Mouse (Mus musculus) hindbrain, embryonic 12.5 days (tissue): ENCODE results near the gene Adgre5. TPM values are rescaled to one million over a fixed set of nuclear protein-coding genes. Genes with fewer than 3 reads are reported as not detected.

Experiments
- ATAC-seq: fragments of 200-750 bp; cut with Nextera tagmentation; 2 replicates; pipeline ENCODE4 v1.8.0; 2017; ENCODE audit warnings: moderate TSS enrichment; ENCODE audit not compliant: low FRiP score
- H3K27ac ChIP-seq: fragments of 300-500 bp; sonication (generic); 2 replicates; pipeline ENCODE4 v1.5.1; 2016; ENCODE audit warnings: mild to moderate bottlenecking
- H3K27me3 ChIP-seq: fragments of 300-500 bp; sonication (generic); 2 replicates; pipeline ENCODE4 v1.6.1; 2016; ENCODE audit warnings: mild to moderate bottlenecking
- H3K36me3 ChIP-seq: fragments of 300-500 bp; sonication (generic); 2 replicates; pipeline ENCODE4 v1.6.1; 2016; ENCODE audit warnings: mild to moderate bottlenecking
- H3K4me1 ChIP-seq: fragments of 300-500 bp; sonication (generic); 2 replicates; pipeline ENCODE4 v1.6.1; 2016
- H3K4me2 ChIP-seq: fragments of 300-500 bp; sonication (generic); replicated peaks from 2 replicates; pipeline ENCODE4 v1.6.1; 2016; ENCODE audit warnings: mild to moderate bottlenecking
- H3K4me3 ChIP-seq: fragments of 300-500 bp; sonication (generic); 2 replicates; pipeline ENCODE4 v1.5.1; 2016; ENCODE audit warnings: mild to moderate bottlenecking
- H3K9ac ChIP-seq: fragments of 300-500 bp; sonication (generic); 2 replicates; pipeline ENCODE4 v1.6.1; 2016; ENCODE audit warnings: mild to moderate bottlenecking, moderate library complexity
- H3K9me3 ChIP-seq: fragments of 300-500 bp; sonication (generic); replicated peaks from 2 replicates; pipeline ENCODE4 v1.6.1; 2016; ENCODE audit warnings: mild to moderate bottlenecking
- WGBS: fragments of 180-500 bp; shearing (Covaris S2); methylation state at CpG from one replicate; pipeline ENCODE4 v1.1.7; 2016; 5-methylcytosine and 5-hydroxymethylcytosine counted together
- polyA plus RNA-seq: library from polyadenylated mRNA; unstranded; fragments of >200 nt; fragmentation: Nextera tagmentation; extraction: Ambion mirVana; gene quantifications from 2 replicates; pipeline ENCODE4 v1.2.1, GENCODE M21; 2016

Gene Adgre5
- polyA plus RNA-seq, 1 experiment from 2014 or later, result 18.9 TPM

- Histone ChIP-seq H3K27me3 (peaks cover 4% of the 10 kb centered on the region; the same call in 1 of the 2 replicates), H3K36me3 (peaks cover 9% of the 10 kb centered on the region), H3K4me2 (peak within 1 kb of the TSS; percentile 91), H3K9me3 (no peaks in the 10 kb centered on the region), H3K4me3 (peak within 1 kb of the TSS; percentile 93), H3K27ac (peak within 1 kb of the TSS; percentile 93), H3K9ac (peak within 1 kb of the TSS; percentile 87), H3K4me1 (peaks cover 15% of the 10 kb centered on the region)
- ATAC-seq, result peak; percentile 100
- under 1% methylated on average over 63 of the region's 63 CpGs for WGBS
Observed at GRCm38 (mm10) chr8:83715031-83715690, 26.0 kb downstream of the Adgre5 start, which contains the start of gene Ddx39. Gene Ddx39, plus strand, starts transcription at chr8:83715177.

GRCm38 (mm10) chr8:83714676-83715030 lies 26.5 kb downstream of the Adgre5 start:
- H3K4me2 ChIP-seq, result peak overlapping the region; percentile 91
- H3K27me3 ChIP-seq, result peaks cover 4% of the 10 kb centered on the region; the same call in 1 of the 2 replicates
- H3K9me3 ChIP-seq, result no peaks in the 10 kb centered on the region
- no peak overlapping the region for H3K27ac ChIP-seq
- ATAC-seq, result peak; percentile 50
- WGBS, result 18% methylated on average over 8 of the region's 8 CpGs
- no peak overlapping the region for H3K9ac ChIP-seq
- peaks cover 4% of the 10 kb centered on the region for H3K36me3 ChIP-seq
- peaks cover 15% of the 10 kb centered on the region for H3K4me1 ChIP-seq
- H3K4me3 ChIP-seq, result peak overlapping the region; percentile 93

- no peaks in the 10 kb centered on the region for H3K9me3 ChIP-seq
- no peaks in the 10 kb centered on the region for H3K4me1 ChIP-seq
- H3K9ac ChIP-seq, result no peak overlapping the region
- peaks cover 4% of the 10 kb centered on the region; the same call in 1 of the 2 replicates for H3K27me3 ChIP-seq
- no peak for ATAC-seq
- 75% methylated on average over 8 of the region's 8 CpGs for WGBS
- no peak overlapping the region for H3K4me2 ChIP-seq
- no peak overlapping the region for H3K4me3 ChIP-seq
- H3K27ac ChIP-seq, result no peak overlapping the region
- H3K36me3 ChIP-seq, result no peaks in the 10 kb centered on the region
Observed at GRCm38 (mm10) chr8:83707554-83707953, 33.6 kb downstream of the Adgre5 start.

- Histone ChIP-seq H3K9ac (no peak overlapping the region), H3K9me3 (no peaks in the 10 kb centered on the region), H3K36me3 (no peaks in the 10 kb centered on the region), H3K4me3 (no peak overlapping the region), H3K4me1 (no peaks in the 10 kb centered on the region), H3K27ac (no peak overlapping the region), H3K27me3 (no peaks in the 10 kb centered on the region), H3K4me2 (no peak overlapping the region)
- no peak for ATAC-seq
- WGBS, result 66% methylated on average over 5 of the region's 5 CpGs
Observed at GRCm38 (mm10) chr8:83706411-83706810, 34.7 kb downstream of the Adgre5 start.

- WGBS, result 83% methylated on average over 4 of the region's 4 CpGs
- H3K9me3 ChIP-seq, result no peaks in the 10 kb centered on the region
- H3K4me2 ChIP-seq, result no peak overlapping the region
- H3K27me3 ChIP-seq, result no peaks in the 10 kb centered on the region
- no peak for ATAC-seq
- H3K36me3 ChIP-seq, result no peaks in the 10 kb centered on the region
- no peak overlapping the region for H3K9ac ChIP-seq
- no peak overlapping the region for H3K4me3 ChIP-seq
- H3K4me1 ChIP-seq, result peaks cover 9% of the 10 kb centered on the region; the same call in 1 of the 2 replicates
- no peak overlapping the region for H3K27ac ChIP-seq
Observed at GRCm38 (mm10) chr8:83703426-83703825, 37.7 kb downstream of the Adgre5 start.

- Histone ChIP-seq H3K4me1 (peaks cover 23% of the 10 kb centered on the region), H3K4me3 (no peak overlapping the region), H3K4me2 (no peak overlapping the region), H3K36me3 (no peaks in the 10 kb centered on the region), H3K27ac (no peak overlapping the region), H3K9me3 (no peaks in the 10 kb centered on the region), H3K27me3 (no peaks in the 10 kb centered on the region), H3K9ac (no peak overlapping the region)
- WGBS, result 84% methylated on average over 9 of the region's 9 CpGs
- ATAC-seq, result no peak
Observed at GRCm38 (mm10) chr8:83700423-83701085, 40.6 kb downstream of the Adgre5 start.

GRCm38 (mm10) chr8:83699566-83699965 lies 41.6 kb downstream of the Adgre5 start:
- no peaks in the 10 kb centered on the region for H3K9me3 ChIP-seq

GRCm38 (mm10) chr8:83698661-83699453 lies 42.3 kb downstream of the Adgre5 start, which contains the start of gene Pkn1:
Gene Pkn1, minus strand, starts transcription at chr8:83699179.
- Histone ChIP-seq H3K4me2 (peak within 1 kb of the TSS; percentile 92), H3K4me1 (peaks cover 23% of the 10 kb centered on the region), H3K27ac (peak within 1 kb of the TSS; percentile 52), H3K4me3 (peak within 1 kb of the TSS; percentile 85), H3K9ac (peak within 1 kb of the TSS; percentile 90), H3K9me3 (no peaks in the 10 kb centered on the region), H3K36me3 (no peaks in the 10 kb centered on the region), H3K27me3 (no peaks in the 10 kb centered on the region)
- under 1% methylated on average over 53 of the region's 85 CpGs for WGBS
- ATAC-seq, result peak; percentile 92

More at GRCm38 (mm10) chr8:83699566-83699965, 41.6 kb downstream of the Adgre5 start:
- H3K36me3 ChIP-seq, result no peaks in the 10 kb centered on the region
- ATAC-seq, result no peak
- H3K4me1 ChIP-seq, result peaks cover 23% of the 10 kb centered on the region
- H3K27ac ChIP-seq, result peak overlapping the region; percentile 52; the same call in 1 of the 2 replicates
- peak overlapping the region; percentile 92 for H3K4me2 ChIP-seq
- H3K9ac ChIP-seq, result peak overlapping the region; percentile 90
- WGBS, result 45% methylated on average over 9 of the region's 9 CpGs
- no peaks in the 10 kb centered on the region for H3K27me3 ChIP-seq
- H3K4me3 ChIP-seq, result peak overlapping the region; percentile 85

- no peaks in the 10 kb centered on the region for H3K27me3 ChIP-seq
- peak; percentile 35 for ATAC-seq
- peak overlapping the region; percentile 90 for H3K9ac ChIP-seq
- peak overlapping the region; percentile 92 for H3K4me2 ChIP-seq
- no peak overlapping the region for H3K27ac ChIP-seq
- H3K9me3 ChIP-seq, result no peaks in the 10 kb centered on the region
- H3K36me3 ChIP-seq, result no peaks in the 10 kb centered on the region
- WGBS, result 4% methylated on average over 15 of the region's 15 CpGs
- H3K4me3 ChIP-seq, result peak overlapping the region; percentile 85
- peaks cover 23% of the 10 kb centered on the region for H3K4me1 ChIP-seq
Observed at GRCm38 (mm10) chr8:83698291-83698660, 42.9 kb downstream of the Adgre5 start.

- H3K4me3 ChIP-seq, result peak overlapping the region; percentile 85
- H3K36me3 ChIP-seq, result no peaks in the 10 kb centered on the region; the same call in 1 of the 2 replicates
- H3K9ac ChIP-seq, result peak overlapping the region; percentile 90
- 0 out of 2 replicates have a peak overlapping the region, but pooled peaks have one; percentile 18 for H3K27ac ChIP-seq
- peaks cover 23% of the 10 kb centered on the region for H3K4me1 ChIP-seq
- no peaks in the 10 kb centered on the region for H3K9me3 ChIP-seq
- WGBS, result 59% methylated on average over 19 of the region's 19 CpGs
- H3K4me2 ChIP-seq, result peak overlapping the region; percentile 92
- H3K27me3 ChIP-seq, result no peaks in the 10 kb centered on the region
- ATAC-seq, result no peak
Observed at GRCm38 (mm10) chr8:83697374-83698220, 43.5 kb downstream of the Adgre5 start.

GRCm38 (mm10) chr8:83695351-83696106 lies 45.6 kb downstream of the Adgre5 start:
- Histone ChIP-seq H3K27me3 (no peaks in the 10 kb centered on the region), H3K4me3 (no peak overlapping the region), H3K4me1 (peaks cover 23% of the 10 kb centered on the region), H3K27ac (no peak overlapping the region; the same call in 1 of the 2 replicates), H3K4me2 (no peak overlapping the region), H3K36me3 (peaks cover 20% of the 10 kb centered on the region), H3K9ac (peak overlapping the region; percentile 18; the same call in 1 of the 2 replicates), H3K9me3 (no peaks in the 10 kb centered on the region)
- 90% methylated on average over 17 of the region's 17 CpGs for WGBS
- ATAC-seq, result no peak
